Mouse (Mus musculus) limb, embryonic 15.5 days (tissue): ENCODE results near the gene Gm28079. TPM values are rescaled to one million over a fixed set of nuclear protein-coding genes. Genes with fewer than 3 reads are reported as not detected.
"Not testable (repeated sequence)": the region's sequence is repeated elsewhere in the genome, so short reads cannot be mapped to it uniquely, and the experiment has no call there.

Experiments used
- ATAC-seq: fragments of 200-750 bp; cut with Nextera tagmentation; 2 replicates; pipeline ENCODE4 v1.8.0; 2017; ENCODE audit warnings: low read depth, moderate TSS enrichment; ENCODE audit not compliant: insufficient number of reproducible peaks, low FRiP score, low TSS enrichment
- H3K27ac ChIP-seq: fragments of 300-500 bp; sonication (generic); 2 replicates; pipeline ENCODE4 v1.5.1; 2015; ENCODE audit warnings: moderate library complexity, mild to moderate bottlenecking, inconsistent platforms
- H3K27me3 ChIP-seq: fragments of 300-500 bp; sonication (generic); 2 replicates; pipeline ENCODE4 v1.6.1; 2015; ENCODE audit warnings: inconsistent platforms
- H3K36me3 ChIP-seq: fragments of 300-500 bp; sonication (generic); 2 replicates; pipeline ENCODE4 v1.6.1; 2015; ENCODE audit warnings: inconsistent platforms
- H3K4me1 ChIP-seq: fragments of 300-500 bp; sonication (generic); 2 replicates; pipeline ENCODE4 v1.6.1; 2015; ENCODE audit warnings: inconsistent platforms
- H3K4me2 ChIP-seq: fragments of 300-500 bp; sonication (generic); 2 replicates; pipeline ENCODE4 v1.6.1; 2015; ENCODE audit warnings: mild to moderate bottlenecking, inconsistent platforms
- H3K4me3 ChIP-seq: fragments of 300-500 bp; sonication (generic); 2 replicates; pipeline ENCODE4 v1.5.1; 2015; ENCODE audit warnings: mild to moderate bottlenecking, inconsistent platforms
- H3K9ac ChIP-seq: fragments of 300-500 bp; sonication (generic); 2 replicates; pipeline ENCODE4 v1.6.1; 2015; ENCODE audit warnings: inconsistent platforms
- H3K9me3 ChIP-seq: fragments of 300-500 bp; sonication (generic); 2 replicates; pipeline ENCODE4 v1.6.1; 2016; ENCODE audit warnings: inconsistent platforms
- WGBS: fragments of 180-500 bp; shearing (Covaris S2); methylation state at CpG from one replicate; pipeline ENCODE4 v1.1.7; 2015; 5-methylcytosine and 5-hydroxymethylcytosine counted together
- polyA plus RNA-seq: library from polyadenylated mRNA; unstranded; fragments of >200 nt; fragmentation: Nextera tagmentation; extraction: Ambion mirVana; gene quantifications from 2 replicates; pipeline ENCODE4 v1.2.1, GENCODE M21; 2015

Gene Gm28079
- not detected in 2 replicates for polyA plus RNA-seq

DNA sequence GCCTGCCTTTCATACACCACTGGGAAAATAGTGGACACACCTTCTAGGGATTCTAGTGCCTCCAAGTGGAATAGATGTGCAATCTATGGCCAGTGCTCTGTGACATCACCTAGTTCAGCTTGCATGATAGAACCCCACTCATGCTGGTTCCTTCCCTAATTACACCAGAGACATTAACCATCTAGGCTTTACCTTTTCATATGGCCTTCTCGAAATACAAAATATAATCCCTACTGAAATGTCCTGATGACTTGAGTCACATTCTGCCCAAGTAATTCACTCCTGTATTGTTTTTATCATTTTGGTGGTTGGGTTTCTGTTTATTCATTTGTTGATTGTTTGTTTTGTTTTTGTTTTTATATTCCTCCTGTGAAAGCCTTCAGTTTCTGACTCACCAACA is at the start of gene Gm28079:
Gene Gm28079 (minus strand): TSS at position 101 of the 400 bp plus-strand sequence.
- H3K9me3 ChIP-seq, H3K4me2 ChIP-seq, H3K4me3 ChIP-seq, ATAC-seq, H3K27me3 ChIP-seq, H3K27ac ChIP-seq, H3K36me3 ChIP-seq, H3K4me1 ChIP-seq, H3K9ac ChIP-seq: not testable (repeated sequence)
- WGBS = no CpG with 5 or more reads among the region's 1 CpGs
